Mouse (Mus musculus) neural tube, embryonic 15.5 days (tissue): ENCODE measurements around the gene Rin1. TPM values are rescaled to one million over a fixed set of nuclear protein-coding genes. Genes with fewer than 3 reads are reported as not detected.
"Not testable (repeated sequence)": the region's sequence is repeated elsewhere in the genome, so short reads cannot be mapped to it uniquely, and the experiment has no call there.

ENCODE experiments used
- ATAC-seq: fragments of 200-750 bp; cut with Nextera tagmentation; 2 replicates; pipeline ENCODE4 v1.8.0; 2017; ENCODE audit warnings: mild to moderate bottlenecking, moderate TSS enrichment, moderate library complexity; ENCODE audit not compliant: low FRiP score
- H3K27ac ChIP-seq: fragments of 300-500 bp; sonication (generic); replicated peaks from 2 replicates; pipeline ENCODE4 v1.5.1; 2015; ENCODE audit warnings: mild to moderate bottlenecking, inconsistent platforms
- H3K27me3 ChIP-seq: fragments of 300-500 bp; sonication (generic); replicated peaks from 2 replicates; pipeline ENCODE4 v1.6.1; 2015; ENCODE audit warnings: inconsistent platforms
- H3K36me3 ChIP-seq: fragments of 300-500 bp; sonication (generic); 2 replicates; pipeline ENCODE4 v1.6.1; 2015; ENCODE audit warnings: inconsistent platforms
- H3K4me1 ChIP-seq: fragments of 300-500 bp; sonication (generic); 2 replicates; pipeline ENCODE4 v1.6.1; 2015; ENCODE audit warnings: inconsistent platforms
- H3K4me2 ChIP-seq: fragments of 300-500 bp; sonication (generic); 2 replicates; pipeline ENCODE4 v1.6.1; 2015; ENCODE audit warnings: inconsistent platforms, mild to moderate bottlenecking, moderate library complexity
- H3K4me3 ChIP-seq: fragments of 300-500 bp; sonication (generic); replicated peaks from 2 replicates; pipeline ENCODE4 v1.5.1; 2015; ENCODE audit warnings: mild to moderate bottlenecking, inconsistent platforms
- H3K9ac ChIP-seq: fragments of 300-500 bp; sonication (generic); replicated peaks from 2 replicates; pipeline ENCODE4 v1.6.1; 2015; ENCODE audit warnings: mild to moderate bottlenecking, inconsistent platforms
- H3K9me3 ChIP-seq: fragments of 300-500 bp; sonication (generic); replicated peaks from 2 replicates; pipeline ENCODE4 v1.6.1; 2016; ENCODE audit warnings: inconsistent platforms
- WGBS: fragments of 180-500 bp; shearing (Covaris S2); methylation state at CpG from one replicate; pipeline ENCODE4 v1.1.7; 2015; ENCODE audit warnings: mixed read lengths; 5-methylcytosine and 5-hydroxymethylcytosine counted together
- polyA plus RNA-seq: library from polyadenylated mRNA; unstranded; fragments of >200 nt; fragmentation: Nextera tagmentation; extraction: Ambion mirVana; gene quantifications from 2 replicates; pipeline ENCODE4 v1.2.1, GENCODE M21; 2015

Gene Rin1
- polyA plus RNA-seq, 1 experiment from 2014 or later = 1.0 TPM

DNA sequence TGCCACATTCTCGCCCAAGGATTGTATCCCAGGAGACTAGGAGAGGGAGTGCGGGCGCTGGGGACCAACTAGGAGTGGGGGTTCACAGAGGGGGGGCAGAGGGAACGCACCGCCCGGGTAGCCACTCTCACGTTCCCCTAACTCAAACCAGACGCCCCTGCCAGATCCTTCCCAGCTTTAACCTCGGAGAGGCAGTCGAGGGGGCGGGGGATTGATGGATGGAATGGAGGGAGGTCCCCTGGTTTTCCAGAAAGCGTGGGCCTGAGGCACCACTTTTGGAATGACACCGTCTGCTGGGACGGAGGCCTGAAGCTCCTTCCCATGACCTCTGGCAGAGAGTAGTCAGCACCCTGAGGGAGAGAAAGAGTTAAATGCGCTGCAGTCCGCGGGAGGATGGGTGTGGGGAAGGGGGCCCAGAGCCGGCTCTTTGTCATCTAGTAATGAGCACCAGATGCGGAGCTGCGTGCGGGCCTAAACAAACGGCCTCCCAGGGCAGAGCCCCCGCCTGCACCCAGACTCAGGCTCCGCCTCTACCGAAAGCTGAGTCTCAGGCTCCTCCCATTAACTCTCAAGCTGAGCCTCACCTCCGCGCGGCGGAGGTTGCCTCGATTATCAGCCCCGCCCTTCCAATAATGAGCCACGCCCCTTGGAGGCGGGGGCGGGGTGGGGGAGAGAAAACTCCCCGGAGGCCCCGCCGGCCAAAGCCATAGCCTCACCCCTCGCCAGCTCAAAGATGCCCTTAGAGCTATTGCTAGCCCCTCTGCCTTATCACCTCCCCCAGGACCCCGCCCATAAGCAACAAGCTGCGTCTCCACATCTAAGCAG lies 21.5 kb downstream of the Rin1 start:
- Histone ChIP-seq H3K4me1 (peaks cover 45% of the 10 kb centered on the region), H3K27ac (peak overlapping the region; percentile 68), H3K9ac (peak overlapping the region; percentile 51), H3K4me3 (peak overlapping the region; percentile 44), H3K4me2 (peak overlapping the region; percentile 83), H3K36me3 (no peaks in the 10 kb centered on the region), H3K9me3 (no peaks in the 10 kb centered on the region), H3K27me3 (peaks cover 47% of the 10 kb centered on the region)
- ATAC-seq = peak; percentile 82
- 1% methylated on average over 40 of the region's 40 CpGs for WGBS

DNA sequence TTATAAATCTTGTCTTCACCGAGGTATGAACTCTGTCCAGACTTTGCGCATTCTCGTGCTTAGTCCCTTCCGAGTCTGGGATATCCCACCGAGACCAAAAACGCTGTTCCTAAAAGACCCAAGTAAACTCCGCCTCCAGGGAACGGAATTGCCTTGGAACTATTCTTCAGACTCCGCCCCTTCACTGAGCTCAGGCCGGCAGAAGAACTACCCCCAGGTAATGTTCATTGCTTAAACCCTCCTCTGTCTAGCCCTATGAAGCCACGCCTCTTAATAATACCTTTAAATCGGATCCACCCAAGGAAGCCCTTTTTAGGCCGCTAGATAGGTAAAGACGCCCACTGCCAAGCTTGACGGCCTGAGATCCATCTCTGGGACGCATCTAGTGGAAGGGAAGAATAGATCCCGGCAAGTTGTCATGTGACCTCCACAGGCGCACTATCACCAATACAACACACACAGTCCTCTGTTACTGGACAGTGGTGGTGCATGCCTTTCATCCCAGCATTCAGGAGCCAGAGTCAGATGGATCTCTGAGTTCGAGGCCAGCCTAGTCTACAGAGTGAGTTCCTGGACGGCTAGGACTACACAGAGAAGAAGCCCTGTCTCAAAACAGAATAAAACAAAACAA lies 22.2 kb downstream of the Rin1 start:
- H3K9ac ChIP-seq = no peak overlapping the region
- WGBS = 4% methylated on average over 20 of the region's 20 CpGs
- peak overlapping the region; percentile 44 for H3K4me3 ChIP-seq
- peak overlapping the region; percentile 68 for H3K27ac ChIP-seq
- H3K27me3 ChIP-seq = peaks cover 39% of the 10 kb centered on the region
- peak overlapping the region; percentile 83 for H3K4me2 ChIP-seq
- peaks cover 40% of the 10 kb centered on the region for H3K4me1 ChIP-seq
- no peaks in the 10 kb centered on the region for H3K9me3 ChIP-seq
- no peak for ATAC-seq
- no peaks in the 10 kb centered on the region for H3K36me3 ChIP-seq

DNA sequence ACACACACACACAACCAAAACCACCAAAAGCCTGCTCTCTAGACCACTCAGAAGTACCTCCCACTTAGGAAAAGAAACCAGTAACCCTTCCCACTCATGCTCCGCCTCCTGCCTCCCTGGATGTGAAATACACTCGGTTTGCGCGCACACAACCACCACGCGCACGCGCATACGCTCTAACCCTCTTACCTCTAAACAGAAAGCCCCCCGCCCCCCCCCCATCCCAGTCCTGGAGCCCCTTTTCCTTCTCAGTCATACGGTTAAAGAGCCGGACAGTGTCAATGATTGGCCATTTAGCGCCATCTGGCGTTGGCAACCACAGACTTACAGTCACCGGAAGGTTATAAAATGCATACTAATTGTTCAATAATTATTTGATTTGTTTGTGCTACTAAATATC lies 22.7 kb downstream of the Rin1 start:
- WGBS = 1% methylated on average over 15 of the region's 15 CpGs
- Histone ChIP-seq H3K36me3 (no peaks in the 10 kb centered on the region), H3K4me3 (peak overlapping the region; percentile 44), H3K27me3 (peaks cover 38% of the 10 kb centered on the region), H3K27ac (no peak overlapping the region), H3K4me2 (peak overlapping the region; percentile 83), H3K9ac (no peak overlapping the region), H3K9me3 (no peaks in the 10 kb centered on the region), H3K4me1 (peaks cover 34% of the 10 kb centered on the region)
- ATAC-seq = no peak

DNA sequence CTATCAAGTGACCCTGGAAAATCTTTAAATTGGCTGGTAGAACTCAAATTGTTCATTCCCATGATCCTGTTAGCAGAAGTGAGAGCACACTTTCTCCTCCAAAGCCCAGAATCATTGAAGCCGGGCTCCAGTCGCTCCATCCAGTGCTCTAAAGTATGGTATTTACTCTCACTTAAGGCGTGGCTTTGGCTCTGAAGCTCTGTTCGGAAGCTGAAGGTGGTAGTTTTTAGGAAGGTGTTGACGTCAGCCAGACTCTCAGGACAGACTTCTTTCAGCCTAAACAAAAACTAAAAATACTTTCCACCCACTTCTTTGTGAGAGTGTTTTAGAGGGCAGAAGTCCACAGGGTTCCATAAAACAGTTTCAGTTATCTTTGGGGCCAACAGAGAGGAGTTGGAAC lies 23.2 kb downstream of the Rin1 start:
- Histone ChIP-seq H3K27me3 (peaks cover 38% of the 10 kb centered on the region), H3K9me3 (no peaks in the 10 kb centered on the region), H3K27ac (no peak overlapping the region), H3K4me3 (no peak overlapping the region), H3K9ac (no peak overlapping the region), H3K4me1 (peaks cover 30% of the 10 kb centered on the region), H3K36me3 (no peaks in the 10 kb centered on the region), H3K4me2 (peak overlapping the region; percentile 83; the same call in 1 of the 2 replicates)
- 39% methylated on average over 5 of the region's 5 CpGs for WGBS
- ATAC-seq = no peak

DNA sequence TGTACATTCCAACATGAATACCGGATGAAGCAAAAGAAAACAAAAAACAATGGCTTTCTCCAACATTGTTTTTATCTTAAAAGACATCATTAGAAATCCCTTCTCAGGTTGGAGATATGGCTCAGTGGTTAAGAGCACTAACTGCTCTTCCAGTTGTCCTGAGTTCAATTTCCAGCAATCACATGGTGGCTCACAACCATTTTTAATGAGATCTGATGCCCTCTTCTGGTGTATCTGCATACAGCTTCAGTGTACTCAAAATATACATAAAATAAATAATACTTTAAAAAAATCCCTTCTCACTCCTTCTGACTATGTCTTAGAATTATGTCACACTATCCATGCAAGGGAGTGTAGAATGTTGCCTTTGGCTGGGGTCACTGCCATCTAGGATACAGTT lies 29.0 kb downstream of the Rin1 start:
- Histone ChIP-seq H3K4me1 (peaks cover 5% of the 10 kb centered on the region; the same call in 1 of the 2 replicates), H3K27me3 (peaks cover 58% of the 10 kb centered on the region), H3K36me3 (no peaks in the 10 kb centered on the region), H3K4me2 (no peak overlapping the region), H3K9me3 (no peaks in the 10 kb centered on the region), H3K4me3 (no peak overlapping the region), H3K27ac (no peak overlapping the region), H3K9ac (no peak overlapping the region)
- 90% methylated on average over 1 of the region's 1 CpGs for WGBS
- no peak for ATAC-seq

DNA sequence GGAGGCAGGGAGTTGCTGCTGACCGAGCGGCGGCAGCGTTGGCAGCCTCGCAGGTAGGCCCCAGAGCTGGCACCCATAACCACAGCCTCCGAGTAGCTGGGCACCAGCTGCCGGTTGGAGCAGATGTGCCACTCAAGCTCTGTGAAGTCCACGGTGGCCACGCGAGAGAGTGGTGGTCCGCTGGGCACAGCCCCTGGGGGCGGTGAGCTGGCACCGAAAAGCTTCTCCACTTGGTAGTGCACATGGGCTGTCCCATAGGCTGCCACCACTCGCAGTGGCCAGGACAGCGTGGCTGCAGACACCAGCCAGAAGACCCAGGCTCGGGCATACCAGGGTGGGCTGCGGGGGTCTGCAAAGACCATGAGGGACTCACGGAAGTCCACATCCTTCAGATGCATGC lies 31.7 kb downstream of the Rin1 start:
- H3K27ac ChIP-seq = no peak overlapping the region
- H3K9me3 ChIP-seq = no peaks in the 10 kb centered on the region

DNA sequence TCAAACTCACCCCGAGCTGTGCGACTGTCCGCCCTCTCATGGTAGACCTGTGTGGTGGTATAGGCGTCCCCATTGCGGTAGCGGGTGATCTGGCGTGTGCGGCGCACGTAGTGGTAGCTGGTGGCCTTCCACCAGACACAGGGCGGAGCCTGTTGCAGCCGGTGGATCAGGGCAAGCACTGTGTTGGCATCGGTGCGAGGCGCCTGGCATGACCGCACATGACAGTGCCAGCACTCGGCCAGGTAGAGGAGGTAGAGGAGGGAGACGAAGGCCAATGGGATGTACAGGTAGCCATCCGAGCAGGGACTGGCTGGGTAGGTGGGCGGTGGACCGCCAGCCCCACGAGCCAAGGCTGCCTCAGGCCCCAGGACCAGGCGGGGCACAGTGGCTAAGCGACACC lies 32.3 kb downstream of the Rin1 start:
- 62% methylated on average over 24 of the region's 24 CpGs for WGBS
- Histone ChIP-seq H3K4me1 (peaks cover 27% of the 10 kb centered on the region), H3K9me3 (no peaks in the 10 kb centered on the region), H3K27me3 (peaks cover 69% of the 10 kb centered on the region), H3K36me3 (no peaks in the 10 kb centered on the region), H3K4me2 (no peak overlapping the region), H3K9ac (no peak overlapping the region), H3K27ac (no peak overlapping the region), H3K4me3 (no peak overlapping the region)
- ATAC-seq = no peak

More for the DNA sequence above, 31.7 kb downstream of the Rin1 start:
- Histone ChIP-seq H3K4me2 (no peak overlapping the region), H3K36me3 (no peaks in the 10 kb centered on the region), H3K4me1 (peaks cover 21% of the 10 kb centered on the region), H3K4me3 (no peak overlapping the region), H3K9ac (no peak overlapping the region), H3K27me3 (peaks cover 69% of the 10 kb centered on the region)
- WGBS = 62% methylated on average over 18 of the region's 18 CpGs
- no peak for ATAC-seq

DNA sequence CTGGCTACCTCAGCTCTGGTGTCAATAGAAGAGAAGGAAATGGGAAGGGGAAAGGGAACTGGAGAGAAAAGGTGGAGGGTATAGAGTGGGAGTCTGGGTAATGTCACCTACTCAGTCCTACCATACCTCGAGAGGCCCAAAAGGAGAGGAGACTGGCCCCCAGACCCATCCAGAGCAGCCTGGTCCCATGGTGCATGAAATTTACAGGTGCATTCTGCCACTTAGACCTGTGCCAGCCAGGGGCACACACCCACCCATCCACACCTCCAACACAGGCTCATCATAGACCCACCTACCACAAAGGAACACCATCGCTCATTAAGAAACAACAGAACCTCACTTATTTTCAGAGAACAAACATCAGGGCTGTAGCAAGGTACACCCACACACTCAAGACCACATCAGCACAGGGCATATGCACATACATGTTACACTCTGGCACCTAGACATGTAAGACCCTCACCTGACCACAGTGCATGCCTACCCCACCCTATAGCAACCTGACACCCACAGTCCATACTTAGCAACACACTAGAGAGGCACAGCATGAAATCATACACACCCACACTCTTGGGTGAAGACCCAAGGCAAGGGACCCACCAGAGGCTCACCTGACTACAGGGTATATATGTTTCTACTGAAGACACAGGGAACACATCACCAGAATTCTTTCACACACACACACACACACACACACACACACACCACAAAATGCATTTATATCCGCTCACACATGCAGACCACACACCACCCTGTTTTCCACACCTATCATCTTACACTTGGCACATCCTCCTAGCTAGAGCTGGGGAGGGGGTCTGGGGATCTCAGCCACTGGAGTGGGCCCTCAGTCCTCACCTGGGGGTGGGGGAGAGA lies 33.9 kb downstream of the Rin1 start:
- Histone ChIP-seq H3K9ac (peak overlapping the region; percentile 77), H3K27me3 (peaks cover 69% of the 10 kb centered on the region), H3K4me3 (peak overlapping the region; percentile 58), H3K36me3 (no peaks in the 10 kb centered on the region), H3K27ac (peak overlapping the region; percentile 62; the same call in 1 of the 2 replicates), H3K4me2 (peak overlapping the region; percentile 70), H3K9me3 (no peaks in the 10 kb centered on the region), H3K4me1 (peaks cover 34% of the 10 kb centered on the region)
- ATAC-seq = no peak
- 81% methylated on average over 3 of the region's 3 CpGs for WGBS

DNA sequence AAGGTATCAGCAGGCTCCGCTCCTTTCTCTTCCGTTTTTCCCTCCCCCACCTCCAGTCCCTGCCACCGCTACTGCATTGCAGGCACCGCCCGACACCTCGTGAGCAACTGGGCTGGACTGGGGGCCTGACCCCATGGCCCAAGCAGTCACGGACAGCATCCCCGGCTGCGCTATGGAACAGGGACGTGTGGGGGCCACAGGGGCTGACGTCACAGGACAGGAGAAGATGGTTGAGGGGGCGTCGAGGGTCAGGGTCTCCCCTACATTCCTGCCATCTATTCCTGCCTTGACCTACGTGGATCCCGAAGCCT lies 34.5 kb downstream of the Rin1 start:
- Histone ChIP-seq H3K4me1 (peaks cover 40% of the 10 kb centered on the region), H3K27me3 (peaks cover 65% of the 10 kb centered on the region), H3K4me2 (peak overlapping the region; percentile 70), H3K9ac (peak overlapping the region; percentile 77), H3K9me3 (no peaks in the 10 kb centered on the region), H3K36me3 (0 out of 2 replicates have a peak, but pooled peaks cover 2% of the 10 kb centered on the region), H3K27ac (peak overlapping the region; percentile 62), H3K4me3 (peak overlapping the region; percentile 58)
- ATAC-seq = no peak
- WGBS = 3% methylated on average over 15 of the region's 15 CpGs

DNA sequence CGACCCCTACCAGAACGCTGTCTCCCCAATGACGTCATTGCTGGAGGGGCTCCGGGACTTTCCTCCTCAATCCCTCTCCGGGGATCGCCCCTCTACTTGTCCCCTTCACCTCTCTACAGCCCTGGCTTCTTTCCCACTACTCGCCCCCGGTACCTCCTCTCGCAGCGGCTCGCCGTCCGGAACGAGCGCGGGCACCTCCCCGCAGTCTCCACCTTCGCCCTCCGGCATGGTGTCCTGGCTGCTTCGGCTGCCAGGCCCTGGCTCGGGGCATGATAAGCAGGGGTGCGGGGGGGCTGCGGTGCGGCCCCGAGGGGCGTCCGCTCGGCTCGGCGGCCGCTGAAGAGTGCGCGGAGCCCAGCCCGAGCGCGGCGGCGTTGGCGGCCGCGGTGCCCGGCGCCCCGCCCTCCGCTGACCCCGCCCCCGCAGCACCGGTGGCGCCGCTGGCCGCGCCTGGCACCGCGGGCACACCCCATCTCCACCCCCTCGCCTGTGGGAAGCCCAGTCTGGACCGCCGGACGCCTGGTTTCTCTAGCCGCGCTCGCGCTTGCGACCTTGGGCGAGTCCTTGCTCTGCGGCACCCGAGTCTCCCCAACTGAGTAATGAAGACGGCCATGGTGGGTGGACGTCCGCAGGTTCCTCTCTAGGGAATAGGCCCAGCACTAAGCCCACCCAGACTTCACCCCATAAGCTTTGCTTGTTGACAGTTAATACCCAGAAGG lies 35.0 kb downstream of the Rin1 start, which contains the start of gene Tmem151a:
TSS of gene Tmem151a (minus strand) at position 387 of the 719 bp plus-strand sequence.
- Histone ChIP-seq H3K36me3 (peaks cover 4% of the 10 kb centered on the region; the same call in 1 of the 2 replicates), H3K4me2 (peak within 1 kb of the TSS; percentile 70), H3K9ac (peak within 1 kb of the TSS; percentile 77), H3K27ac (peak within 1 kb of the TSS; percentile 62), H3K9me3 (no peaks in the 10 kb centered on the region), H3K4me1 (peaks cover 42% of the 10 kb centered on the region), H3K4me3 (peak within 1 kb of the TSS; percentile 58), H3K27me3 (peaks cover 60% of the 10 kb centered on the region)
- WGBS = under 1% methylated on average over 60 of the region's 69 CpGs
- no peak for ATAC-seq

DNA sequence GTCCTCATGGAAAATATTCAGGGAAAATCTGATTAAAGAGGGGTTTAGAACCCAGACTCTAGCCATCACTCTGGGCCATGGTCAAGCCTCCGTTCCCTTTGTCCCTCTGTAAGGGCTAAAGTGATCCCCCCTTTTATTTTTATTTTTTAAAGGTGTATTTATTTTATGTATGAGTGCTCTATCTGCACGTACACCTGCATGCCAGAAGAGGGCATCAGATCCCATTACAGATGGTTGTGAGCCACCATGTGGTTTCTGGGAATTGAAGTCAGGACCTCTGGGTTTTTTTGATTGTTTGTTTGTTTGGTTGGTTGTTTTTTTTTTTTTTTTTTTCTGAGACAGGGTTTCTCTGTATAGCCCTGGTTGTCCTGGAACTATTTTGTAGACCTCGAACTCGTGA lies 36.3 kb downstream of the Rin1 start:
- not testable (repeated sequence) for H3K27ac ChIP-seq, ATAC-seq, H3K9me3 ChIP-seq, H3K4me2 ChIP-seq, H3K9ac ChIP-seq, H3K4me3 ChIP-seq
- 53% methylated on average over 4 of the region's 4 CpGs for WGBS
- Histone ChIP-seq H3K27me3 (peaks cover 48% of the 10 kb centered on the region), H3K4me1 (peaks cover 44% of the 10 kb centered on the region), H3K36me3 (peaks cover 17% of the 10 kb centered on the region)
